Mouse (Mus musculus): ENCODE measurements around the gene Smoc2. TPM values are rescaled to one million over a fixed set of nuclear protein-coding genes. Genes with fewer than 3 reads are reported as not detected.

Smoc2 gene
- polyA plus RNA-seq, 1 experiment from 2014 or later: 3.5 TPM

- WGBS: 71% methylated on average over 7 of the region's 7 CpGs
- H3K4me3 ChIP-seq (replicated peaks; ENCODE audit: low read length): no peak overlapping the region
- no peak for DNase-seq (ENCODE audit: low spot score)
- no peaks in the 10 kb centered on the region for H3K27me3 ChIP-seq (ENCODE audit: control insufficient read depth, insufficient read depth, low read length)
- H3K4me1 ChIP-seq (replicated peaks; ENCODE audit: control insufficient read depth, insufficient read depth, low read length): no peaks in the 10 kb centered on the region
- no peak overlapping the region for H3K27ac ChIP-seq
- H3K9ac ChIP-seq: no peak overlapping the region
- ATAC-seq (ENCODE audit: low FRiP score): no peak
- H3K9me3 ChIP-seq (ENCODE audit: control insufficient read depth, low read length): no peaks in the 10 kb centered on the region
- no peak overlapping the region for H3K4me2 ChIP-seq (replicated peaks)
- H3K36me3 ChIP-seq (replicated peaks; ENCODE audit: control insufficient read depth, insufficient read depth): no peaks in the 10 kb centered on the region
Measured at GRCm38 (mm10) chr17:14381482-14381881, 102.2 kb downstream of the Smoc2 start.

- 92% methylated on average over 4 of the region's 4 CpGs for WGBS
- Histone ChIP-seq H3K9ac (no peak overlapping the region), H3K4me1 (replicated peaks; ENCODE audit: control insufficient read depth, insufficient read depth, low read length) (no peaks in the 10 kb centered on the region), H3K27me3 (ENCODE audit: control insufficient read depth, insufficient read depth, low read length) (no peaks in the 10 kb centered on the region), H3K36me3 (replicated peaks; ENCODE audit: control insufficient read depth, insufficient read depth) (no peaks in the 10 kb centered on the region), H3K4me3 (replicated peaks; ENCODE audit: low read length) (no peak overlapping the region), H3K4me2 (replicated peaks) (no peak overlapping the region), H3K9me3 (ENCODE audit: control insufficient read depth, low read length) (no peaks in the 10 kb centered on the region), H3K27ac (no peak overlapping the region)
- ATAC-seq (ENCODE audit: low FRiP score) (no peak), DNase-seq (ENCODE audit: low spot score) (no peak)
Measured at GRCm38 (mm10) chr17:14383981-14384380, 104.7 kb downstream of the Smoc2 start.

- H3K4me2 ChIP-seq (replicated peaks): no peak overlapping the region
- no peak overlapping the region for H3K4me3 ChIP-seq (replicated peaks; ENCODE audit: low read length)
- DNase-seq (ENCODE audit: low spot score): no peak
- H3K4me1 ChIP-seq (replicated peaks; ENCODE audit: control insufficient read depth, insufficient read depth, low read length): no peaks in the 10 kb centered on the region
- no peaks in the 10 kb centered on the region for H3K36me3 ChIP-seq (replicated peaks; ENCODE audit: control insufficient read depth, insufficient read depth)
- no peak overlapping the region for H3K9ac ChIP-seq
- H3K27me3 ChIP-seq (ENCODE audit: control insufficient read depth, insufficient read depth, low read length): no peaks in the 10 kb centered on the region
- no peaks in the 10 kb centered on the region for H3K9me3 ChIP-seq (ENCODE audit: control insufficient read depth, low read length)
- ATAC-seq (ENCODE audit: low FRiP score): no peak
- no peak overlapping the region for H3K27ac ChIP-seq
- WGBS: 95% methylated on average over 6 of the region's 6 CpGs
Measured at GRCm38 (mm10) chr17:14384980-14385379, 105.7 kb downstream of the Smoc2 start.

DNA sequence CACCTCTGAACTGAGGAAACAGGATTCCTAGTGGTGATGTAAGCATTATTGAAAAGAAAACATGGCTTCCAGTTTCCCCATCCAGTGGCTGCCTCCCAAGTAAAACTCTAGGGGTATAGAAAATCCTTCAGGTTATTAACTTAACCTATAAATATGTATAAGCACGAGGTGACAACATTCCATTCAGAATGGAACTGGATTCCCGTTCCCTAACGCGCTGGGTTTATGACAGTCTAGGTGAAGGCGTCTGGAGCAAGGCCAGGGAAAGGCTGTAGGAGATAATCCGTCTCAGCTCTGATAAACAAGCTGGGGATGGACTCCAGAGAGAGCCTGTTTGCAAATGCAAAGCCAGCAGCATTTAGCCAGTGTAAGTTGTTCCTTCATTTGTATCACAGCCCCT is 108.0 kb downstream of the Smoc2 start:
- H3K27me3 ChIP-seq (ENCODE audit: control insufficient read depth, insufficient read depth, low read length): no peaks in the 10 kb centered on the region
- no peaks in the 10 kb centered on the region for H3K4me1 ChIP-seq (replicated peaks; ENCODE audit: control insufficient read depth, insufficient read depth, low read length)
- DNase-seq (ENCODE audit: low spot score): no peak
- no peaks in the 10 kb centered on the region for H3K9me3 ChIP-seq (ENCODE audit: control insufficient read depth, low read length)
- ATAC-seq (ENCODE audit: low FRiP score): no peak
- no peaks in the 10 kb centered on the region for H3K36me3 ChIP-seq (replicated peaks; ENCODE audit: control insufficient read depth, insufficient read depth)
- H3K4me3 ChIP-seq (replicated peaks; ENCODE audit: low read length): no peak overlapping the region
- no peak overlapping the region for H3K4me2 ChIP-seq (replicated peaks)
- H3K9ac ChIP-seq: no peak overlapping the region
- H3K27ac ChIP-seq: no peak overlapping the region
- WGBS: 54% methylated on average over 6 of the region's 6 CpGs

- Histone ChIP-seq H3K4me1 (replicated peaks; ENCODE audit: control insufficient read depth, insufficient read depth, low read length) (no peaks in the 10 kb centered on the region), H3K27me3 (ENCODE audit: control insufficient read depth, insufficient read depth, low read length) (no peaks in the 10 kb centered on the region), H3K4me3 (replicated peaks; ENCODE audit: low read length) (no peak overlapping the region), H3K4me2 (replicated peaks) (no peak overlapping the region), H3K9me3 (ENCODE audit: control insufficient read depth, low read length) (no peaks in the 10 kb centered on the region), H3K27ac (no peak overlapping the region), H3K9ac (no peak overlapping the region), H3K36me3 (replicated peaks; ENCODE audit: control insufficient read depth, insufficient read depth) (no peaks in the 10 kb centered on the region)
- ATAC-seq (ENCODE audit: low FRiP score): no peak
- DNase-seq (ENCODE audit: low spot score): no peak
- 78% methylated on average over 2 of the region's 2 CpGs for WGBS
Measured at GRCm38 (mm10) chr17:14392443-14392842, 113.1 kb downstream of the Smoc2 start.

GRCm38 (mm10) chr17:14394861-14395260 is 115.6 kb downstream of the Smoc2 start:
- ATAC-seq (ENCODE audit: low FRiP score) (no peak), DNase-seq (ENCODE audit: low spot score) (no peak)
- Histone ChIP-seq H3K4me2 (replicated peaks) (no peak overlapping the region), H3K9ac (no peak overlapping the region), H3K36me3 (replicated peaks; ENCODE audit: control insufficient read depth, insufficient read depth) (no peaks in the 10 kb centered on the region), H3K4me3 (replicated peaks; ENCODE audit: low read length) (no peak overlapping the region), H3K27me3 (ENCODE audit: control insufficient read depth, insufficient read depth, low read length) (no peaks in the 10 kb centered on the region), H3K27ac (no peak overlapping the region), H3K4me1 (replicated peaks; ENCODE audit: control insufficient read depth, insufficient read depth, low read length) (no peaks in the 10 kb centered on the region), H3K9me3 (ENCODE audit: control insufficient read depth, low read length) (no peaks in the 10 kb centered on the region)
- 76% methylated on average over 5 of the region's 5 CpGs for WGBS

- Histone ChIP-seq H3K4me2 (replicated peaks) (no peak overlapping the region), H3K27ac (no peak overlapping the region), H3K9me3 (ENCODE audit: control insufficient read depth, low read length) (no peaks in the 10 kb centered on the region), H3K27me3 (ENCODE audit: control insufficient read depth, insufficient read depth, low read length) (no peaks in the 10 kb centered on the region), H3K9ac (no peak overlapping the region), H3K4me1 (replicated peaks; ENCODE audit: control insufficient read depth, insufficient read depth, low read length) (no peaks in the 10 kb centered on the region), H3K36me3 (replicated peaks; ENCODE audit: control insufficient read depth, insufficient read depth) (no peaks in the 10 kb centered on the region), H3K4me3 (replicated peaks; ENCODE audit: low read length) (no peak overlapping the region)
- 67% methylated on average over 5 of the region's 5 CpGs for WGBS
- DNase-seq (ENCODE audit: low spot score) (no peak), ATAC-seq (ENCODE audit: low FRiP score) (no peak)
Measured at GRCm38 (mm10) chr17:14397456-14397855, 118.2 kb downstream of the Smoc2 start.

GRCm38 (mm10) chr17:14398650-14399424 is 119.5 kb downstream of the Smoc2 start:
- Histone ChIP-seq H3K36me3 (replicated peaks; ENCODE audit: control insufficient read depth, insufficient read depth) (no peaks in the 10 kb centered on the region), H3K27ac (no peak overlapping the region), H3K4me1 (replicated peaks; ENCODE audit: control insufficient read depth, insufficient read depth, low read length) (no peaks in the 10 kb centered on the region), H3K9me3 (ENCODE audit: control insufficient read depth, low read length) (no peaks in the 10 kb centered on the region), H3K27me3 (ENCODE audit: control insufficient read depth, insufficient read depth, low read length) (no peaks in the 10 kb centered on the region), H3K4me2 (replicated peaks) (no peak overlapping the region), H3K4me3 (replicated peaks; ENCODE audit: low read length) (no peak overlapping the region), H3K9ac (no peak overlapping the region)
- no peak for ATAC-seq (ENCODE audit: low FRiP score)
- DNase-seq (ENCODE audit: low spot score): no peak
- 95% methylated on average over 8 of the region's 8 CpGs for WGBS

GRCm38 (mm10) chr17:14400960-14401359 is 121.7 kb downstream of the Smoc2 start:
- no peaks in the 10 kb centered on the region for H3K27me3 ChIP-seq (ENCODE audit: control insufficient read depth, insufficient read depth, low read length)
- H3K4me3 ChIP-seq (replicated peaks; ENCODE audit: low read length): no peak overlapping the region
- H3K36me3 ChIP-seq (replicated peaks; ENCODE audit: control insufficient read depth, insufficient read depth): no peaks in the 10 kb centered on the region
- no peak overlapping the region for H3K4me2 ChIP-seq (replicated peaks)
- no peak overlapping the region for H3K9ac ChIP-seq
- DNase-seq (ENCODE audit: low spot score): no peak
- no peaks in the 10 kb centered on the region for H3K4me1 ChIP-seq (replicated peaks; ENCODE audit: control insufficient read depth, insufficient read depth, low read length)
- 71% methylated on average over 5 of the region's 5 CpGs for WGBS
- H3K9me3 ChIP-seq (ENCODE audit: control insufficient read depth, low read length): no peaks in the 10 kb centered on the region
- no peak overlapping the region for H3K27ac ChIP-seq
- no peak for ATAC-seq (ENCODE audit: low FRiP score)

DNA sequence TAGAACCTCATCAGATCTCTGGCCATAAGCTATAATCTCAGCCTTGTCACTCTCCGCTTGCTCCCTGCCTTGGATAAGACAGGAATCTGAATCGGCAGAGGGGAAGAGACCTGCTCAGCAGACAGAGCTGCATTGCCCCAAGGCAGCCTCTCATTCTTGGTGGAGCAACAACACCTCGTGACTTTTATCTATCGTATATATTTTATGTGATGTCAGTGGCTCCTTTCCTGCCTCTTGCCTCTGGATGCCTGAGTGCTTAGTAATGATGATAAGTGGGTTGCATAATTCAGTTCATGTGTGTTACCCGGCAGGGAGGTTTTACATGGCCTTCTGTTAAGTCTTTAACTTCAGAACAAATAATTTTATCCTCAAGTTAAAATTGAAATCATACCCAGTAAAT is 128.6 kb downstream of the Smoc2 start:
- Histone ChIP-seq H3K27me3 (ENCODE audit: control insufficient read depth, insufficient read depth, low read length) (no peaks in the 10 kb centered on the region), H3K9ac (no peak overlapping the region), H3K36me3 (replicated peaks; ENCODE audit: control insufficient read depth, insufficient read depth) (no peaks in the 10 kb centered on the region), H3K4me2 (replicated peaks) (no peak overlapping the region), H3K27ac (no peak overlapping the region), H3K4me3 (replicated peaks; ENCODE audit: low read length) (no peak overlapping the region), H3K9me3 (ENCODE audit: control insufficient read depth, low read length) (no peaks in the 10 kb centered on the region), H3K4me1 (replicated peaks; ENCODE audit: control insufficient read depth, insufficient read depth, low read length) (no peaks in the 10 kb centered on the region)
- no peak for DNase-seq (ENCODE audit: low spot score)
- 75% methylated on average over 5 of the region's 5 CpGs for WGBS
- ATAC-seq (ENCODE audit: low FRiP score): no peak
